Mouse (Mus musculus) layer of hippocampus, postnatal 25 days (tissue): ENCODE data around the gene Ppara. TPM values are rescaled to one million over a fixed set of nuclear protein-coding genes. Genes with fewer than 3 reads are reported as not detected.

Experiments used
- DNase-seq, 2 experiments: peaks; one replicate each; pipeline ENCODE4 v3.0.0; 2022; ENCODE audit warnings: mixed read lengths in 2 of 2, low spot score in 1 of 2; ENCODE audit errors: extremely low spot score in 1 of 2
- microRNA-seq, 2 experiments: library from miRNA; unstranded; fragments of <30 nt; microRNA quantifications; one replicate each; pipeline ENCODE4 v1.2.0; 2021
- total RNA-seq, 2 experiments: library from RNA; stranded (reverse); gene quantifications; 2 replicates each; pipeline ENCODE4 v1.2.3; 2021

The Ppara gene
- total RNA-seq, 2 experiments from 2014 or later: 3.1 to 3.3 TPM

- DNase-seq: peak; percentile 64 to 71
These were observed 97.3 kb downstream of the Ppara start, which contains the start of gene Ttc38 for GRCm38 (mm10) chr15:85831954-85832590. Gene Ttc38 (plus strand): TSS chr15:85832306.

GRCm38 (mm10) chr15:85832599-85832998 lies 97.8 kb downstream of the Ppara start:
- DNase-seq: no peak

DNA sequence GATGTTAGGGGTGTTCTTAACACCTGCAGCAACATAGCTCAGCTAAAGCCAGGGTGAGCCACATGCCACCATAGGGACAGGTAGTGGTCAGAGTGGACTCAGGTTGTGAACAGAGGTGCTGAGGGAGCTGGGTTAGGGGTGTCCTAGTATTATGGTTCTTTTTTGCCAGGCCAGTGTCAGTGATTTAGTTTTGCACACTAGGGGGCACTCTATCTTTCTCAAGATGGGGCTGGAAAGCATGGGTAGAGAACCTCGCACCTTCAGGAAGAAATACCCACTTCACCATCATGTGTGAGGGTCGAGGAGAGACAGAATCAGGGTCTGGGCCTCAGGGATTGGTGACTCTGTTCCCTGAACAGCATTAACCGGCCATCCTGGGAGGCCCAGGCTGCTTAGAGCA lies 100.6 kb downstream of the Ppara start:
- DNase-seq: no peak

DNA sequence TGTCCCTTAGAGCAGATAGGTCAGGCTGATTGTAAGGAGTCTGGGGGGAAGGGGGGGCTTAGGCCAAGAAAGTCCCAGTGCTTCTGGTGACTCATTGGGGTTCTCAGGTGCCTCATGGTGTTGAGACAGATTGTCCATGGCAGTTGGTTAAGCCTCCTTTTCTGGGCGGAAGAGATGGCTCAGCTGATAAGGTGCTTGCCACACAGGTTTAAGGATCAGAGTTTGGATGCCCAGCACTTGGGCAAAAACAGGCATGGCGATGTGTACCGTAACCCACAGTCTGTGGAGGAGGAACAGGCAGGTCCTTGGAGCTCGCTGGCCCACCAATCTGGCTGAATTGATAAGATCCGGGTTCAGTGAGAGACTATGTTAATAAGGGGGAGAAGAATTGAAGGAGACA lies 102.1 kb downstream of the Ppara start:
- DNase-seq: no peak

DNA sequence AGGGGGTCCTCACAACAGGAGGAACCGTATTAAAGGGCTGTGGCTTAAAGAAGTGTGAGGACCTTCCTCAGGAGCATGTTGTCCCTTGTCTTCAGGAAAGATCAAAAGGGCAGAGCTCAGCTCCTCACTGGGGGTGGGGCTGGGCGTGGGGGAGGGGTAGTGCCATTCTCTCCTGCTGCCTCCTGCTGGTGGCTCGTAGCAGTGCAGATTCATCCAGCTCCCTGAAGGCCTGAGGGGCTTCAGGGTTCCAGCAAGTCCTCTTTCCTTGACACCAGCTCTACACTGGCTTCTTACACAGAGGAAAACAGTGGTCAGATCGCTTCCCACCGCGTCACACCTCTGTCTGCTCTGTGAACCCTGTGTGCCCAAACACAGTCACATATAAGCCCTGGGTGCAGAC lies 106.2 kb downstream of the Ppara start:
- peak in 1 of 2 experiments; percentile 40 for DNase-seq

GRCm38 (mm10) chr15:85841796-85842360 lies 107.1 kb downstream of the Ppara start:
- DNase-seq: no peak

- no peak for DNase-seq
These were observed 110.3 kb downstream of the Ppara start for GRCm38 (mm10) chr15:85845071-85845470.

DNA sequence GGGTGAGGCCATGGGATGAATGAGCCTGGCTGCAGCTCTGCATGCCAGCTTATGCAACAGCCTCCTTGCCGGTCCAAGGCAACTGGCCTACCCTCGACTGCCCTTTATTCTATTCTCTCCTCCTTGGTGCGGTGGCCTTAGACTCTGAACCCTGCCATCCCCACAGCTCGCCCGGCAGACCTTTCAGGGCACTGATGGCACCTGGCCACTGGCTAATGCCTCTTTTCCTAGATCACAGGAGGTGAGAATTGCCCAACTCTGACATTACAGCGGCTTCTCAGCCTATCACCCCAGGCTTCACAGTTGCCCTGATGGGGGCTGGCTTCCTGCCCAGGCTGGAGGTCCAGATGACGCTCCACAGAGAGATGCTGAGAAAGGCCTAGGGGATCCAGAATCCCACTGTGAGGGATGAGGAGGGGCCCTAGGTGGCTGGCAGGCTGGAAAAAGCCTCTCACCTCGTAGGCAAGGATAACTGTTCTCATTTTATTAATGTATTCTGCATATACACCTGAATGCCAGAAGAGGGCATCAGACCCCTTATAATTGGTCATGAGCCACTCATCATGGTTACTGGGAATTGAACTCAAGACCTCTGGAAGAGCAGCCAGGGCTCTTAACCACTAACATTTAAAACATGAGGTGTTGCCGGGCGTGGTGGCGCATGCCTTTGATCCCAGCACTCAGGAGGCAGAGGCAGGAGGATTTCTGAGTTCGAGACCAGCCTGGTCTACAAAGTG lies 117.0 kb downstream of the Ppara start:
- DNase-seq: no peak

Small RNAs within 50 kb of the gene (microRNA-seq; reads per million reads assigned to microRNA genes)
- gene Mirlet7b (108,622 to 118,898 reads per million in 2 experiments), gene Mirlet7c-2 (2,624 to 3,065 reads per million in 2 experiments)

Other genes with a start within 250 kb of the Ppara start
- gene 7530416G11Rik, start 231.8 kb upstream of the Ppara start, total RNA-seq: not detected
- gene Wnt7b, start 152.5 kb upstream of the Ppara start, total RNA-seq: 10 to 100 TPM; 45.3 to 46.9 TPM
- gene Cdpf1, start 76.7 kb downstream of the Ppara start, total RNA-seq: 10 to 100 TPM; 22.6 to 23.7 TPM
- gene Pkdrej, start 86.8 kb downstream of the Ppara start, total RNA-seq: under 1 TPM; 0.52 to 0.54 TPM
- 1 to 10 TPM; 4.4 to 7.3 TPM for gene Ttc38, start 97.3 kb downstream of the Ppara start, total RNA-seq
- gene Gtse1, start 124.8 kb downstream of the Ppara start, total RNA-seq: under 1 TPM; 0.64 to 0.92 TPM
- gene Trmu, start 144.3 kb downstream of the Ppara start, total RNA-seq: 10 to 100 TPM; 25.0 to 37.2 TPM